Mouse (Mus musculus) left cerebral cortex, adult 8-10 months (tissue): Measurements from ENCODE around the gene Serpina10. TPM values are rescaled to one million over a fixed set of nuclear protein-coding genes. Genes with fewer than 3 reads are reported as not detected.
"Not testable (repeated sequence)": the region's sequence is repeated elsewhere in the genome, so short reads cannot be mapped to it uniquely, and the experiment has no call there.

ENCODE experiments used
- DNase-seq, 2 experiments: peaks; one replicate each; pipeline ENCODE4 v3.0.0; 2022; ENCODE audit warnings: low spot score in 2 of 2
- total RNA-seq, 4 experiments: library from RNA; stranded (reverse); gene quantifications; 2 replicates each; pipeline ENCODE4 v1.2.4; 2022

Gene Serpina10
- not detected for total RNA-seq

GRCm38 (mm10) chr12:103631203-103631612 is at the start of gene Serpina10:
Gene Serpina10, minus strand, starts transcription at chr12:103631444.
- no peak for DNase-seq

GRCm38 (mm10) chr12:103679853-103680252 is 48.6 kb upstream of the Serpina10 start:
- not testable (repeated sequence) for DNase-seq

GRCm38 (mm10) chr12:103676039-103676438 is 44.8 kb upstream of the Serpina10 start, which contains the start of gene Serpina16:
Gene Serpina16, minus strand, starts transcription at chr12:103676139.
- DNase-seq, result no peak

- no peak for DNase-seq
Observed at GRCm38 (mm10) chr12:103673179-103673578, 41.9 kb upstream of the Serpina10 start.

- DNase-seq, result no peak
Observed at GRCm38 (mm10) chr12:103671483-103671882, 40.2 kb upstream of the Serpina10 start.

- no peak for DNase-seq
Observed at GRCm38 (mm10) chr12:103670964-103671363, 39.7 kb upstream of the Serpina10 start.

GRCm38 (mm10) chr12:103670344-103670743 is 39.1 kb upstream of the Serpina10 start:
- peak in 1 of 2 experiments; percentile 18 for DNase-seq

GRCm38 (mm10) chr12:103665286-103665685 is 34.0 kb upstream of the Serpina10 start:
- DNase-seq, result no peak

GRCm38 (mm10) chr12:103662053-103662452 is 30.8 kb upstream of the Serpina10 start:
- not testable (repeated sequence) for DNase-seq

GRCm38 (mm10) chr12:103660076-103660475 is 28.8 kb upstream of the Serpina10 start:
- no peak for DNase-seq

GRCm38 (mm10) chr12:103659171-103659570 is 27.9 kb upstream of the Serpina10 start:
- no peak for DNase-seq

GRCm38 (mm10) chr12:103657991-103658390 is 26.7 kb upstream of the Serpina10 start:
- no peak for DNase-seq

- no peak for DNase-seq
Observed at GRCm38 (mm10) chr12:103656848-103657626, 25.8 kb upstream of the Serpina10 start, which contains the start of gene Serpina6. Gene Serpina6, minus strand, starts transcription at chr12:103657212.

GRCm38 (mm10) chr12:103655123-103656044 is 24.1 kb upstream of the Serpina10 start:
- DNase-seq, result no peak

GRCm38 (mm10) chr12:103653836-103654235 is 22.6 kb upstream of the Serpina10 start:
- no peak for DNase-seq

GRCm38 (mm10) chr12:103646314-103646713 is 15.1 kb upstream of the Serpina10 start:
- no peak for DNase-seq

- DNase-seq, result no peak
Observed at GRCm38 (mm10) chr12:103644601-103645000, 13.4 kb upstream of the Serpina10 start.

- DNase-seq, result no peak
Observed at GRCm38 (mm10) chr12:103643818-103644217, 12.6 kb upstream of the Serpina10 start.

GRCm38 (mm10) chr12:103643336-103643735 is 12.1 kb upstream of the Serpina10 start:
- DNase-seq, result peak; percentile 18 to 90

GRCm38 (mm10) chr12:103635846-103636245 is 4.6 kb upstream of the Serpina10 start:
- DNase-seq, result no peak

- DNase-seq, result no peak
Observed at GRCm38 (mm10) chr12:103634430-103634829, 3.2 kb upstream of the Serpina10 start.

- DNase-seq, result no peak
Observed at GRCm38 (mm10) chr12:103616860-103617261, 14.4 kb downstream of the Serpina10 start.
